Mouse (Mus musculus): Measurements from ENCODE around the gene Fn3krp.

DNA sequence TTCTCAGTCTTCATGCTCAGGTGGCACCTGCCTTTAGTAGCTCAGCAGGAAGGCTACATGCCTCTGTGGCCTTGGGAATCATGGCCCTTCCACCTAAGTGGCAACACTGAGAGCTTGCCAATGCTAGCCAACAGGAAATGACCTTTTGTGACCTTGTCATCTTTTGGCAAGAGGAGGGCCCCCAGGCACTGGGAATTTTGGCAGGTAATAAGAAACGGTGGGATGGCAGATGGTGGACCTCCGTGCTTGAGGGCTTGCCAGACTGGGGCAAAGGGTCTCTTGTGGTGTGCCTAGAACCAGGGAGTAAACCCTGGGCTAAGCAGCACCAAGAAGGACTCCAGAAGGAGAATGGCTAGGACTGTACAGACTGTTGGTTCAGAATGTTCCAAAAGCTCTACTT, 20.9 kb downstream of the Fn3krp start:
- TF ChIP-seq CTCF (IDR thresholded peaks at IDR 0.05; ENCODE audit: low read depth) (no peak), EP300 (IDR thresholded peaks at IDR 0.05; ENCODE audit: low read depth) (no peak)

All from heart, postnatal 0 days (tissue).